Comparison of ENCODE assay signal across 8 mouse cellular contexts in the genomic region with DNA sequence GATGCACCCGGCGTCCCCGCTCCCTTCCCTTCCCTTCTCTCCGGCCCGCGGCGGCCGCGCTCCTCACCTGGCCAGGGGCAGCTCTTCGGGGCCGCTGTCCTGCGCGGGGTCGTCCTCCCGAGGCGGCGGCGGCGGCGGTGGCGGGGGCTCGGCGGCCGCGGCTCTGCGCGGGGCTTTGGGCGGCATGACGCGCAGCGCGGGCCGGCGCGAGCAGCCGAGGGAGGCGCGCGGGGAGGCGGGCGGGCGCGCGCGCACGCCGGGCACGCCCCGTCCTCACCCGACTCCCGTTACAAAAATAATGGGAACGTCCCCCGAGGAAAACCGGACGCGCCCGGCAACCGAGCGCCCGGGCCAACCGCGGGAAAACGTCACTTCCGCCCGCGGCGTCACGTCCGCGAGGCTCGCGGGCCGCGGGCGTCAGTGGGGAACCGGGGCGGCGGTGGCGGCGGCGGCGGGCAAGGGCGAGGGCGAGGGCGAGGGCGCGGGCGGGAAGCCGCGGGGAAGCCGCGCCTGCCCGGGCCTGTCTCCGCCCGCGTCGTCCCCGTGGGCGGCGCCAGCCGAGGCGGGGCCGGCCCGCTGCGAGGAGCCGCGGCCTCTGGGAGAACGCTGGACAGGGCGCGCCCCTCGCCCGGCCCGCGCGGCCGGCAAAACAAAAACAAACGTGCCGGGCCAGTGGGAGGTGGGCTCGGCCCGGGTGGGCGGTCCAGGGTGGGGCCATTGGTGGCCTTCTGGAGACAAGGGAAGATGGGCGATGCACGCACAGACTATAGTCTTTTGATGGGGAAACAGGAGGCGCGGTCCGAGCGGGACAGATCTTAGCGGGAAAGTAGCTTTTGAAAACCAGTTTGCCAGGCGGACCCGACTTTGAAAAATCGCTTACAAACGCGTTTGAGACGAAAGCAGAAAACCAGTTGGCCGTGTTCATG. TPM values are rescaled to one million over a fixed set of nuclear protein-coding genes. Genes with fewer than 3 reads are reported as not detected.
A peak's percentile ranks its signal among the peaks of the same experiment; 100 is the strongest.
DNase-seq lines count a peak whose midpoint lies in the region; ATAC-seq and TF ChIP-seq lines count a peak whose summit lies in the region.

A gene (minus strand): TSS at position 367 of the 926 bp plus-strand sequence.

- peaks cover 0 to 31% of the 10 kb centered on the region in 2 experiments; a peak in 2 of 4 replicates for H3K36me3 ChIP-seq in MEL (ENCODE audit: control insufficient read depth in 1 of 2, insufficient read depth in 2 of 2, low read length in 2 of 2)
- peaks cover 8% of the 10 kb centered on the region; the same call in 1 of the 2 replicates for H3K36me3 ChIP-seq in hindbrain, embryonic 10.5 days

- no peak for TF ChIP-seq EP300 in MEL (IDR thresholded peaks at IDR 0.05; ENCODE audit: low read depth in 1 of 2, low read length in 2 of 2)

- H3K9ac ChIP-seq in MEL (ENCODE audit: control insufficient read depth, low read depth, low read length, poor library complexity, severe bottlenecking): peak within 1 kb of the TSS; percentile 96

- WGBS in hindbrain, embryonic 10.5 days: under 1% methylated on average over 100 of the region's 135 CpGs

- H3K27me3 ChIP-seq in MEL (ENCODE audit: control insufficient read depth in 1 of 2, insufficient read depth in 2 of 2, low read length in 2 of 2): no peaks in the 10 kb centered on the region
- no peaks in the 10 kb centered on the region for H3K27me3 ChIP-seq in hindbrain, embryonic 10.5 days (ENCODE audit: insufficient read depth, poor library complexity, severe bottlenecking)

- TF ChIP-seq RAD21 in MEL (IDR thresholded peaks at IDR 0.05; ENCODE audit: low read depth, low read length): no peak

- peaks cover 14 to 32% of the 10 kb centered on the region in 2 experiments for H3K4me1 ChIP-seq in MEL (ENCODE audit: control insufficient read depth in 1 of 2, insufficient read depth in 2 of 2, low read length in 2 of 2)
- H3K4me1 ChIP-seq in hindbrain, embryonic 10.5 days (replicated peaks): peaks cover 18% of the 10 kb centered on the region

- H3K4me3 ChIP-seq in MEL (ENCODE audit: control insufficient read depth in 1 of 2, insufficient read depth in 1 of 2, low read depth in 2 of 2, low read length in 2 of 2): peak within 1 kb of the TSS; percentile 79 to 97
- H3K4me3 ChIP-seq in hindbrain, embryonic 10.5 days: peak within 1 kb of the TSS; percentile 95

- DNase-seq in MEL (ENCODE audit: low read depth, low spot score): peak; percentile 72
- peak; percentile 79 for DNase-seq in cerebellum, adult 8-10 months
- DNase-seq in hindbrain, embryonic 10.5 days (ENCODE audit: low spot score): peak; percentile 87
- peak; percentile 77 to 83 for DNase-seq in layer of hippocampus, postnatal 10 days (ENCODE audit: low spot score in 2 of 2)
- peak; percentile 93 for DNase-seq in lung, postnatal 10 days
- DNase-seq in ovary, postnatal 14 days (ENCODE audit: low spot score): peak; percentile 71
- DNase-seq in thymus, postnatal 14 days: peak; percentile 86

- ATAC-seq in frontal cortex, adult (ENCODE audit: low TSS enrichment): peak; percentile 87

- H3K27ac ChIP-seq in MEL (ENCODE audit: control insufficient read depth, low read depth, low read length): peak within 1 kb of the TSS; percentile 94
- peak within 1 kb of the TSS; percentile 96 for H3K27ac ChIP-seq in hindbrain, embryonic 10.5 days

- no peaks in the 10 kb centered on the region for H3K9me3 ChIP-seq in MEL (replicated peaks; ENCODE audit: insufficient read depth, low read length)
- H3K9me3 ChIP-seq in hindbrain, embryonic 10.5 days: no peaks in the 10 kb centered on the region

- H3K79me2 ChIP-seq in MEL (ENCODE audit: control insufficient read depth, insufficient read depth, low read length, poor library complexity): peaks cover 9% of the 10 kb centered on the region; the same call in 1 of the 2 replicates

- TF ChIP-seq CTCF in MEL (IDR thresholded peaks at IDR 0.05 in 2 of 3, conservative IDR thresholded peaks at IDR 0.05 in 1 of 3; ENCODE audit: control insufficient read depth in 1 of 3, insufficient read depth in 1 of 3, low read depth in 2 of 3, low read length in 3 of 3, poor library complexity in 1 of 3, severe bottlenecking in 1 of 3): no peak

- TF ChIP-seq POLR2A in MEL (IDR thresholded peaks at IDR 0.05; ENCODE audit: control insufficient read depth in 1 of 2, insufficient read depth in 1 of 2, low read depth in 1 of 2, low read length in 2 of 2, poor library complexity in 1 of 2): peak in 1 of 2 experiments; percentile 29; a peak in 1 of 4 replicates

TF ChIP-seq in MEL, 35 proteins besides CTCF, POLR2A, EP300 and RAD21:
- TF ChIP-seq GABPA (IDR thresholded peaks at IDR 0.05; ENCODE audit: low read depth, low read length) (no peak), UBTF (IDR thresholded peaks at IDR 0.05; ENCODE audit: borderline replicate concordance, insufficient read depth, low read depth, low read length) (peak; percentile 47; the same call in 1 of the 2 replicates), USF2 (IDR thresholded peaks at IDR 0.05; ENCODE audit: borderline replicate concordance in 1 of 2, insufficient read depth in 1 of 2, low read depth in 1 of 2, low read length in 2 of 2) (no peak), KAT2A (conservative IDR thresholded peaks at IDR 0.05; ENCODE audit: low read depth, low read length) (no peak; the same call in 1 of the 2 replicates), POLR2AphosphoS2 (IDR thresholded peaks at IDR 0.05; ENCODE audit: low read length) (no peak), ELF1 (IDR thresholded peaks at IDR 0.05; ENCODE audit: low read depth, low read length) (no peak), CHD1 (IDR thresholded peaks at IDR 0.05; ENCODE audit: low read depth, low read length) (no peak), ZMIZ1 (IDR thresholded peaks at IDR 0.05; ENCODE audit: low read depth, low read length) (no peak), SIN3A (IDR thresholded peaks at IDR 0.05; ENCODE audit: low read length) (peak; percentile 73), NRF1 (IDR thresholded peaks at IDR 0.05; ENCODE audit: insufficient read depth, low read depth, low read length, poor library complexity, severe bottlenecking) (0 out of 2 replicates have a peak, but pooled peaks have one; percentile 24), MAZ (IDR thresholded peaks at IDR 0.05; ENCODE audit: low read depth, low read length) (no peak), USF1 (IDR thresholded peaks at IDR 0.05; ENCODE audit: low read depth, low read length) (no peak), MAFK (IDR thresholded peaks at IDR 0.05; ENCODE audit: borderline replicate concordance, low read depth, low read length) (no peak), MAX (IDR thresholded peaks at IDR 0.05; ENCODE audit: low read length) (no peak), ZNF384 (IDR thresholded peaks at IDR 0.05; ENCODE audit: low read depth, low read length) (no peak), JUND (IDR thresholded peaks at IDR 0.05; ENCODE audit: low read depth, low read length) (no peak), GATA1 (IDR thresholded peaks at IDR 0.05; ENCODE audit: low read depth, low read length) (no peak), HCFC1 (IDR thresholded peaks at IDR 0.05; ENCODE audit: low read depth, low read length) (peak; percentile 56; the same call in 1 of the 2 replicates), E2F4 (IDR thresholded peaks at IDR 0.05; ENCODE audit: borderline replicate concordance, low read depth, low read length) (0 out of 2 replicates have a peak, but pooled peaks have one; percentile 3), MXI1 (IDR thresholded peaks at IDR 0.05; ENCODE audit: low read depth, low read length) (peak; percentile 57), ZKSCAN1 (IDR thresholded peaks at IDR 0.05; ENCODE audit: low read depth, low read length) (no peak), TAL1 (IDR thresholded peaks at IDR 0.05; ENCODE audit: low read length) (no peak), BHLHE40 (IDR thresholded peaks at IDR 0.05; ENCODE audit: borderline replicate concordance, low read depth, low read length) (0 out of 2 replicates have a peak, but pooled peaks have one; percentile 45), MEF2A (IDR thresholded peaks at IDR 0.05; ENCODE audit: extremely low read depth, insufficient replicate concordance, low read depth, low read length, poor library complexity, severe bottlenecking) (0 out of 2 replicates have a peak, but pooled peaks have one; percentile 29), RCOR1 (IDR thresholded peaks at IDR 0.05; ENCODE audit: low read depth, low read length) (no peak), CHD2 (IDR thresholded peaks at IDR 0.05; ENCODE audit: low read length) (no peak), MYC (IDR thresholded peaks at IDR 0.05; ENCODE audit: low read depth, low read length) (no peak), ZC3H11A (IDR thresholded peaks at IDR 0.05; ENCODE audit: low read depth, low read length) (no peak), SMC3 (IDR thresholded peaks at IDR 0.05; ENCODE audit: low read depth, low read length) (no peak), ETS1 (IDR thresholded peaks at IDR 0.05; ENCODE audit: low read depth, low read length) (no peak), TBP (IDR thresholded peaks at IDR 0.05; ENCODE audit: low read depth, low read length) (no peak), TCF12 (IDR thresholded peaks at IDR 0.05; ENCODE audit: low read depth, low read length) (no peak), NELFE (IDR thresholded peaks at IDR 0.05; ENCODE audit: low read depth, low read length) (0 out of 2 replicates have a peak, but pooled peaks have one; percentile 23), POLR2AphosphoS5 (IDR thresholded peaks at IDR 0.05; ENCODE audit: borderline replicate concordance, low read depth, low read length) (no peak), MYB (IDR thresholded peaks at IDR 0.05; ENCODE audit: low read depth, low read length) (no peak)

RNA-seq across cellular contexts. Expression of the gene that starts here (rescaled TPM):
- total RNA-seq in MEL (2012; rRNA removed): 6.3 and 7.8 TPM in 2 replicates
- polyA plus RNA-seq in MEL (2012; ENCODE audit: insufficient read depth in 1 of 2, insufficient read length in 2 of 2, low read depth in 1 of 2, low replicate concordance in 2 of 2, missing spikeins in 1 of 2): 10 to 100 TPM in 1 of 2 experiments, not detected in 1; 13.2 TPM
- 24.2 and 27.1 TPM in 2 replicates for polyA plus RNA-seq in hindbrain, embryonic 10.5 days (2016; fragmentation: Nextera tagmentation; extraction: Ambion mirVana)
- 10 to 100 TPM; 42.4 to 49.7 TPM for total RNA-seq in layer of hippocampus, postnatal 10 days (2021)

Comparison
In these comparisons a context has a peak if more than half of its experiments do, and no peak if none do; other contexts are left out.
1. Peak in every context shown above with its lines: DNase-seq, ATAC-seq, H3K4me3 ChIP-seq and H3K27ac ChIP-seq.